Comparison of ENCODE assay signal across 11 mouse cellular contexts in genomic region chr14:101843443-101843842, GRCm38 (mm10).
DNase-seq lines count a peak whose midpoint lies in the region; ATAC-seq and TF ChIP-seq lines count a peak whose summit lies in the region.
"Had no signal": no experiment of that assay in that cellular context is flagged by ENCODE, and none has a peak within 500 bp of the region (broad histone marks: within the 10 kb centered on the region; RNA-seq: fewer than 3 reads in every experiment).

No protein-coding gene starts in this region.

- no peaks in the 10 kb centered on the region for H3K9me3 ChIP-seq in heart, embryonic 15.5 days (replicated peaks)
- no peaks in the 10 kb centered on the region for H3K9me3 ChIP-seq in lung, postnatal 0 days (ENCODE audit: low read length)
- no peaks in the 10 kb centered on the region for H3K9me3 ChIP-seq in hindbrain, embryonic 16.5 days (ENCODE audit: control insufficient read depth, low read length)

- H3K27ac ChIP-seq in heart, embryonic 15.5 days, result 0 out of 2 replicates have a peak overlapping the region, but pooled peaks have one; percentile 13
- peak overlapping the region; percentile 94 for H3K27ac ChIP-seq in lung, postnatal 0 days (ENCODE audit: low read length)
- no peak overlapping the region for H3K27ac ChIP-seq in hindbrain, embryonic 16.5 days (ENCODE audit: low read depth, low read length)
- H3K27ac ChIP-seq: liver, embryonic 14.5 days had no signal

- no peak for TF ChIP-seq CTCF in lung, postnatal 0 days (IDR thresholded peaks at IDR 0.05)

- TF ChIP-seq EP300 in lung, postnatal 0 days (IDR thresholded peaks at IDR 0.05), result no peak

- H3K4me3 ChIP-seq in heart, embryonic 15.5 days, result peak overlapping the region; percentile 47
- peak overlapping the region; percentile 59 for H3K4me3 ChIP-seq in lung, postnatal 0 days (ENCODE audit: low read depth, low read length)
- no peak overlapping the region for H3K4me3 ChIP-seq in hindbrain, embryonic 16.5 days (ENCODE audit: low read length)

- intact Hi-C loops in left cerebral cortex, postnatal 36 days (cut with DNase I), result loop anchor here (5.0 to 10.0 kb wide), 2 partner anchors 39 to 91 kb away; no protein-coding TSS in a partner anchor

- peak overlapping the region; percentile 59 for H3K4me2 ChIP-seq in heart, embryonic 15.5 days
- peak overlapping the region; percentile 50 for H3K4me2 ChIP-seq in lung, postnatal 0 days (replicated peaks; ENCODE audit: low read depth, low read length)
- H3K4me2 ChIP-seq in hindbrain, embryonic 16.5 days (ENCODE audit: low read length), result no peak overlapping the region

- DNase-seq in heart, adult 9 months (ENCODE audit: low spot score in 2 of 2), result no peak
- no peak for DNase-seq in lung, postnatal 0 days (ENCODE audit: low spot score)
- no peak for DNase-seq in lung, adult 18-20 months
- DNase-seq in left cerebral cortex, postnatal 36 days (ENCODE audit: low spot score in 2 of 2), result peak; percentile 74
- DNase-seq in adrenal gland, postnatal 14 days, result no peak
- no peak for DNase-seq in retina, embryonic 14.5 days (ENCODE audit: low spot score)
- DNase-seq: gastrocnemius, postnatal 25 days; kidney, adult 11 months had no signal

- no peaks in the 10 kb centered on the region for H3K36me3 ChIP-seq in heart, embryonic 15.5 days
- peaks cover 4% of the 10 kb centered on the region; the same call in 1 of the 2 replicates for H3K36me3 ChIP-seq in lung, postnatal 0 days (ENCODE audit: insufficient read depth, low read length)
- H3K36me3 ChIP-seq in hindbrain, embryonic 16.5 days (ENCODE audit: control insufficient read depth, insufficient read depth, low read length), result no peaks in the 10 kb centered on the region

- peaks cover 52% of the 10 kb centered on the region for H3K4me1 ChIP-seq in heart, embryonic 15.5 days (replicated peaks)
- no peaks in the 10 kb centered on the region for H3K4me1 ChIP-seq in lung, postnatal 0 days (ENCODE audit: insufficient read depth, low read depth, low read length)
- H3K4me1 ChIP-seq in hindbrain, embryonic 16.5 days (ENCODE audit: control insufficient read depth, insufficient read depth, low read depth, low read length), result no peaks in the 10 kb centered on the region

- no peak for ATAC-seq in heart, embryonic 15.5 days (replicated peaks; ENCODE audit: insufficient number of reproducible peaks, insufficient read depth, low FRiP score, low read depth)
- no peak for ATAC-seq in lung, postnatal 0 days
- no peak for ATAC-seq in hindbrain, embryonic 16.5 days

- WGBS in heart, embryonic 15.5 days, result 83% methylated on average over 17 of the region's 17 CpGs
- WGBS in lung, postnatal 0 days, result 61% methylated on average over 17 of the region's 17 CpGs
- 81% methylated on average over 17 of the region's 17 CpGs for WGBS in hindbrain, embryonic 16.5 days

- no peaks in the 10 kb centered on the region for H3K27me3 ChIP-seq in heart, embryonic 15.5 days
- no peaks in the 10 kb centered on the region for H3K27me3 ChIP-seq in lung, postnatal 0 days (replicated peaks; ENCODE audit: insufficient read depth, low read length)
- H3K27me3 ChIP-seq in hindbrain, embryonic 16.5 days (replicated peaks; ENCODE audit: control insufficient read depth, insufficient read depth, low read length), result no peaks in the 10 kb centered on the region

- H3K9ac ChIP-seq in heart, embryonic 15.5 days, result peak overlapping the region; percentile 9; the same call in 1 of the 2 replicates
- peak overlapping the region; percentile 74 for H3K9ac ChIP-seq in lung, postnatal 0 days (replicated peaks; ENCODE audit: low read depth)
- H3K9ac ChIP-seq in hindbrain, embryonic 16.5 days (ENCODE audit: low read depth, low read length), result no peak overlapping the region
- H3K9ac ChIP-seq: liver, embryonic 14.5 days had no signal

Comparison
In these comparisons a context has a peak if more than half of its experiments do, and no peak if none do; other contexts are left out.
1. DNase-seq: peak in left cerebral cortex, postnatal 36 days (2 of 2); none in heart, adult 9 months (0 of 2), lung, postnatal 0 days (single experiment), lung, adult 18-20 months (0 of 2), adrenal gland, postnatal 14 days (single experiment) and retina, embryonic 14.5 days (single experiment).